Mouse (Mus musculus) right cerebral cortex, adult 18-20 months (tissue): ENCODE measurements around the gene Irf6.

Experiments used
- DNase-seq: peaks from one replicate; pipeline ENCODE4 v3.0.0; 2022; ENCODE audit warnings: mixed read lengths

Gene Irf6

DNA sequence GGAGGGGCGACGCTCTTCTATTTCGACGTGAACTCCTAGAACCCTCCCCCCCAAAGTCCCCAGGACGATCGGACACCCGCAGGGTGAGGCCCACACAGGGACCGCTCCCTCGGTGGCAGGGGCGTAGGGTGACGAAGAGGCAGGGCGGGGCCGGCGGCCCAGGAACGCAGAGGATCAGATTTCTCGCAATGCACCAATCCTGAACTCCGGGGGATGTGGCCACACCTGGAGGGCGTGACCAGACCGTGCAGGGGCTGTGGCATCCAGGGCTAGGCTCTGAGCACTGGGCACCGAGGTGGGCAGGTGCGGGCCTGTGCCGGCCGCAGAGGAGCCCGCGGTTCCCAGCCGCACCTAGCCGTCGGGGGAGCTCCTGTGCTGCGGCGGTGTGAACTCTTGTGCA, at the start of gene Irf6:
Gene Irf6 (plus strand): TSS at position 240 of the 400 bp plus-strand sequence.
- DNase-seq = no peak

DNA sequence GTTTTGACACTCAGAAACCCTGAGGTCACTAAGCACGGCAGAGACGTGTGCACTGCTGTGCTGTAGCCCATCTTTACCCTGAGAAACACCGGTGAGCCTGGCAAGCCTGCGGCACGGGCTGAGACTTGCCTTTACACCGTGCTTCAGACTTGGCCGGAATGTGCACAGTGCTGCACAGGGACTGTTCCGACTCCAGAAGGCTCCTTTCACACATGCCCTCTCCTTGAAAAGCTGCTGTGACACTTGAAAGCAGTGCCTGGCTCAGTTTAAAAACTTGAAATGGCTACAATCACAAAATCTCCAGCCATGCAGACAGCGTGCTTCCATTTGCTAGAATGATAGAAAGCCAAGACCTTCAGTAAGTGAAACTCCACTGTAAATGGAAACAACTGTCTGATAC, 40.8 kb upstream of the Irf6 start:
- peak; percentile 42 for DNase-seq

- peak; percentile 71 for DNase-seq
Measured at GRCm38 (mm10) chr1:193122793-193123192, 30.1 kb upstream of the Irf6 start.

- DNase-seq = no peak
Measured at GRCm38 (mm10) chr1:193123290-193123689, 29.6 kb upstream of the Irf6 start.

DNA sequence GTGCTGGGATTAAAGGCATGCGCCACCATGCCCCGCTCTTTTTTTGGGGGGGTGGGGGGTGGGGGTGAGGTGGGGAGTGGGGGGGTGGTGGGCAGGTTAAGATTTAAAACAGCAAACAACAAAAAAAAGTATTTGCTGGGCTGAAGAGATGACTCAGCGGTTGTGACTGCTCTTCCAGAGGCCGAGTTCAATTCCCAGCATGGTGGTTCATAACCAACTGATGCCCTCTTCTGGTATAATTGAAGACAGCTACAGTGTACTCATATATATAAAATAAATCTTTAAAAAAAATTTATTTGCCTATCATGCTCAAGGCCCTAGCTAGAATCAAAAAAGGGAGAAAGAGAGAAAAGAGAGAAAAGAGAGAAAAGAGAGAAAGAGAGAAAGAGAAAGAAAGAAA, 27.1 kb upstream of the Irf6 start:
- no peak for DNase-seq

- peak; percentile 59 for DNase-seq
Measured at GRCm38 (mm10) chr1:193128055-193128454, 24.9 kb upstream of the Irf6 start.

GRCm38 (mm10) chr1:193129321-193129720, 23.6 kb upstream of the Irf6 start:
- DNase-seq = no peak

DNA sequence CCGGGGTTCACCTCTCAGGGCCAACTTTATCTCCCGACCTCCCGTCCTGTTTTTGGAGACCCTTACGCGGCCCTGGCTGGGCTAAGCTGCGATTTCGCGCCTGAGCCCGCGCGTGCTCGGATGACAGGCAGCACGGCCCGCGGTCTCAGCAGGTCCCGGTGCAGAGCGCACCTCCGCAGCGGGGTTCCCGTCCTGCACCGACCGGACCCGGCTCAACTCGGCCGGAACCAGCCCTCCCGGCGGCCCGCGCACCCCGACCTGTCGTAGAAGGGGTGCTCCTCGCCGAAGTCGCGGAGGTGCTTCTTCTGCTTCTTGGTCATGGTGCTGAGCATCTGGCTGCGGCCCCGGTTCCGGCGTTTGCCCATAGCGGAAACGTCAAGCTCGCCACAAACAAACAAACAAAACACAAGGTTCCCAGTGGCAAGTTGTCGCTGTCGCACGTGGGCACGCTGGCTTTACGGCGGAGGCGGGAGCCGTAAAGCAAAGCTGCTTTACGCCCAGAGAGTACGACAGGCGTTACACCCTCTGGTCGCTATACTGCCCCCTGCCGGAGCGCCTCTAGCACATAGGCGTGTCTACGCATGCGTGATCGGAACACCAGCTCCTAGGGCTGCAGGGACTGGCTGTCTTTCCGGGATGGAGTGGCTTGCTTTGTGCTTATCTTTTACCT, 23.0 kb upstream of the Irf6 start, which contains the start of gene Diexf:
Gene Diexf (minus strand): TSS at position 487 of the 670 bp plus-strand sequence.
- DNase-seq = peak; percentile 95

DNA sequence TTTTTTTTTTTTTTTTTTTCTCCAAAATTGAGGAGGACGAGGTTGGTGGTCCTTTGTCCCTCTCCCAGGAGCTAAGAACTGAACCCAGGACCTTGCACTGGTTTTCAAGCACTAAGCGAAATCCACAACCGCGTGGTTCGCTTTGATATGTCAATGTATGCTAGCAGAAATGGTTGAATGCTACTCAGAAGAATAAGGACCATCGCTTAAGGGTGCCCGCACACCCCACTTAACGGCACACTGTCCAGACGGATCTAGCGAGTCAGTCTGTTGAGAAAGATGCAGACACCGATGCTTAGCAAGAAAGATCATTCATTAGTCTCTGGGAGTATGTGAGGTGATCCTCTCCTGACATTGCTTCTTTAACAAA, 22.5 kb upstream of the Irf6 start:
- no peak for DNase-seq

DNA sequence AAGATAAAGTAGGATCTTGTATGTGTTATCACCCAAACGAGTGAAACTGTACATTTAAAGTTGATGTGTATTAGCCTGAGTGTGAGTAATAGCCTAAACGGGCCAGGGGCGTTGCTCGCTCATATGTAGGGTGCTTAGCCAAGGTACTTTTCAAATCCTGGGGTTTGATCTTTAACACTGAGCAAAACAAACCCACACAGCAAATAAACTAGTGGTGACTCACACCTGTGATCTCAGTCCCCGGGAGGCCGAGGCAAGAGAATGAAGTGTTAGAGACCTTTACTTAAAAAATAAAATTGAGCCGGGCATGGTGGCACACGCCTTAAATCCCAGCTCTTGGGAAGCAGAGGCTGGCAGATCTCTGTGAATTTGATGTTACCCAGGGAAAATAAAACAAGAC, 22.1 kb upstream of the Irf6 start:
- no peak for DNase-seq

DNA sequence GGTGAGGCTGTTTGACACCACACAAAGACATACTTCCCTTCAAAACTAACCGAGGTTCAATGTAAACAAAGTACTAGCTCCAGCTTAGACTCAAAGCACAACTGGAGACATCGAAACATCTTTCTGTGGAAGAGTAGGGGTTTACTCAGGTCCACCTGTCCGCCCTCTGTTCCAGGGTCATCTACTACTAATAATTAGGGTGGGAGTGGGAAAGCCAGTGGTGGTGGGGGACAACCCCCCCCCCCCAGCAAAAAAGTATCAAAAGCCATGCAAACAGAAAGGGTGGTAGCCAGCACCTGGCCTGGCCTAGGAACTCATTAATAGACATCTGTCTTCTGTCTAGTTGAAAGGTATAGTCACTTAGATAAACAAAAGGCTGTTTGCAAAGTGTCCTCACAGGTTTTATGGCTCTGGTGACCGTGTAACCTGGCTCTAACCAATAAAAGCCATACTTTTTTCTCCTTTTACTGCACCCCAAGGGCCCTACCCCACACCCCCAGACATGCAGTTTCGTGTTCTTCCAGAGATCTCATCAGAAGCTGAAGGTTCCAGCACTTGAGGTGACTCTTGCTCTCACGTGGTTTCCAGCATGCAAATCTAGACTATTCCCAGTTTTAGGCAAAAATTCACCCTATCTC, 21.5 kb upstream of the Irf6 start:
- no peak for DNase-seq

GRCm38 (mm10) chr1:193132385-193132784, 20.5 kb upstream of the Irf6 start:
- no peak for DNase-seq

DNA sequence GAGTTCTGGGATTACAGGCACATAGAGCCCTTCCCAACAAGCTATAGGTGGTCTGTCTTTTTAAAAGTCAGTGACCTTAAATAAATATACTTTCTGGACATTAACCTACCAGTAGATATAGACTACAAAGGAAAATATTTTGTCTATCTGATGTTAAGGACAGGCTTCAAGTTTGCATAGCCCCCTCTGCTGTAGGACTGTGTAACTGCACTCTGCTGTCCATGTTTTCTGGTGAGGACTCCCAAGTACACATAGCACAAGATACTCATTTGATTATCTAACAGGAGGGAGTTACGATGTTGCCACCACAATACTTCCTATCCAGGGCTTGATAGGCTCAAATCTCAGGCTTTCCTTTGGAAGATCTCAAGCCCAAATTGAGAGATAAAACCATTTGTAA, 19.2 kb upstream of the Irf6 start:
- DNase-seq = no peak

DNA sequence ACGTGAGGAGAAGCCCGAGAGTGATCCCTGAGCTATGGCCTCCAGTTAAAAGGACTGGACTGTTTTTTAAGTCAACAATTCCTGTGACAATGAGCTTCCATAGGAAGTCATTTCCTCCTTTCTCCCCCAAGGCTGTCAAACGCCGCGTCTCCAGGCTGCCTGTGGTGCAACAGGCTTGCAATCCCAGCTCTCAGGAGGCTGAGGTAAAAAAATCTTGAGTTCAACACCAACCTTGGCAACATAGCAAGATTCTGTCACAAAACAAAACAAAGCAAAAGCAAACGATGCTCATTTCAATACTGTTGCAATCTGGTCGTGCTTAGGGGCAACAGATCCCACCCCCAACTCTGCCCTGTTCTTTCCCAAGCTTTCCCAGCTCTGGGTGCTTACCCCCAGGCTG, 14.8 kb upstream of the Irf6 start:
- DNase-seq = no peak

DNA sequence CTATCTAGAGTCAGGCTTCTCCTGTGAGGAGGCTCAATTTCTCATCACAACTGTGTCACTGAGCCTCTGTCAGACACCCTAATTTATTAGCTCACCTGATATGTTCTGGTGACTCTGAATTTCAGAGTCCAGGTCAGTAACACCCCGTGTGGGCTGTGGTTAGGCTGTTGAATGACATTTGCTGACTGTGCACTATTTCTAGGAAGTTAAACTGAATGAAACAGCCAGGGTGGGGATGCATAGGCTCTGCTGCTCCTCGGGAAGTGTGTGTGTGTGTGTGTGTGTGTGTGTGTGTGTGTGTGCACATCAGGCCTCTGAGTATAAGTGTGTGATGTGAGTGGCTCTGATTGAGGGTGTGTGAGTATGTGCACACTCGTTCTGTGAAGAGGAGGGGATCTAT, 14.2 kb upstream of the Irf6 start:
- no peak for DNase-seq

DNA sequence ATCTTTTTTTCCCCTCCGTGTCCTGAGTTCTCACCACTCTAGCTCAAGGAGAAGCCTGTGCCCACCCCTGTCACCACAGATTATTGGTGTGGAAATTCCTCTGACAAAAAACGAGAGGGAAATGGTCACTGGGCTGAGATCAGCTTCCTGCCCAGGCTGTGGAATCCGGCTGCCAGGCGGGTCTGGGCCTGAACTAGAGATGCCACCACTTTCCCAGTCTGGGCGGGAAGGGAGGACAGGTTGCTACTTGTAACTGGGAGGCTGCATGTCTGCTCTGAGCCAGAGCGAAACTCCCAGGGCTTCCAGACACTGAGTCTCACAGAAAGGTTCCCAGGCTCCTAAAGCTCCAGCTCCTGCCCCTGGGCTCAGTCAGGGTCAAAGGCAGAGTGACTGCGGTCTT, 11.8 kb upstream of the Irf6 start:
- DNase-seq = no peak

DNA sequence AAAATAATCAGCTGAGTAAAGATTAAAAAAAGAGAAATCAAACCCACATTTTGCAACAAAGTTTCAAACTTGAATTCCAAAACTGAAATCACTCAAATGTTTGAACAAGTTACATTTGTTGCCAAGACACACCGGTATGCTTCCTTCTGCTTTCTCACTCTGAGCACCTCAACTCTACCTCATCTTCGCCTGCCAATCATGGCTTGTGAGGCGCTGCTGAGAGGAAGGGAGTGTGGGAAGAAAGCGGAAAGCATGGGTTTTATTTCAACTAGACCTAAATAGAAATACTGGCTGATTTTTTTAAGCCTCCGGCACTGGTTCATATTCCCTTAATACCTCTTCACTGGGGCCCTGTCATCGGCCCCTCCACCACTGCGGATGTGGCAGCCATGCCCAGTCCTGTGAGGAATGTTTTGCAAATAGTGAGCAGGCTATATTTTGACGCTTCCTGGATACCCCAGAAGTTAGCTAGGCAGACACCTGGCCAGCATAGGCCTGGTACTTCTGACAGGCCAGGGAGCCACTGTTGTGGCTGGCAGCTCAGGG, 10.3 kb upstream of the Irf6 start:
- DNase-seq = no peak

DNA sequence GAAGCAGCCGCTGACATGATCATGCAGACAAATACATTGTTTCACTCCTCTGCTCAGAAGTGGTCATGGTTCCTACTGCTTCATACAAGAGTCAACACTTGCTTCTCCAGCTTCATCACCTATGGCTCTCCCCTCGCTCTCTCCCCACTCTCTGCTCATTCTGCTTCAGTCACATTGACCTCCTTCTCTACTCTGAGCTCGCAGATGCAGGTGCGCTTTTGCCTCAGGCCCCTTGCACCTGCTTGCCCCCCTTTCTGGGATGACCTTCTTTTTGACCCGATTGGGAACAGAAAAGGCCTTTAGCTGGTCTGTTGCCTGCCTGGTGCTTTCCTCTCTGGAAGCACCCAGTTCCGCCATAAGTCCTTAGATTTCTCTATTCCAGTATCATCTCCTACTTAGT, 8.4 kb upstream of the Irf6 start:
- DNase-seq = no peak

DNA sequence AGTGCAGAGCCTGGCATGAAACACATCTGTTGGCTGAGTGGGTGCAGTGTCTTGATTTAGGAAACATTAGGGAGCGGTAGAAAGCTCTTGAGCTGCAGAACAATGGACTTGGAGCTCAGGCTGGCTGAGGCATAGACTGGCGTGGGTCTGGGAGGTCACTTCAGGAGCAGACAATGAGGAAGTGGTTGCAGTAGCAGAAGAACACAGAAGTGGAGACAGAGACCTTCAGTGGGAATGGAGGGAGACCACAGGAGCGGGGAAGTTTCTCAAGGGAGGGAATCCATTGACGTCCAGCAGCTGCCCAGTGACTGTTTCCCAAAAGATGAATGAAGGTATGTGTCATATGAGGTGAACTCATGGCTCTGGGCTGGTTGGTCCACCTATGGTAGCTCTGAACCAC, 7.8 kb upstream of the Irf6 start:
- DNase-seq = no peak

- DNase-seq = no peak
Measured at GRCm38 (mm10) chr1:193146416-193146815, 6.5 kb upstream of the Irf6 start.

- DNase-seq = no peak
Measured at GRCm38 (mm10) chr1:193149231-193149630, 3.7 kb upstream of the Irf6 start.

- no peak for DNase-seq
Measured at GRCm38 (mm10) chr1:193151134-193151533, 1.8 kb upstream of the Irf6 start.

- no peak for DNase-seq
Measured at GRCm38 (mm10) chr1:193153561-193153960, 650 bp downstream of the Irf6 start.

DNA sequence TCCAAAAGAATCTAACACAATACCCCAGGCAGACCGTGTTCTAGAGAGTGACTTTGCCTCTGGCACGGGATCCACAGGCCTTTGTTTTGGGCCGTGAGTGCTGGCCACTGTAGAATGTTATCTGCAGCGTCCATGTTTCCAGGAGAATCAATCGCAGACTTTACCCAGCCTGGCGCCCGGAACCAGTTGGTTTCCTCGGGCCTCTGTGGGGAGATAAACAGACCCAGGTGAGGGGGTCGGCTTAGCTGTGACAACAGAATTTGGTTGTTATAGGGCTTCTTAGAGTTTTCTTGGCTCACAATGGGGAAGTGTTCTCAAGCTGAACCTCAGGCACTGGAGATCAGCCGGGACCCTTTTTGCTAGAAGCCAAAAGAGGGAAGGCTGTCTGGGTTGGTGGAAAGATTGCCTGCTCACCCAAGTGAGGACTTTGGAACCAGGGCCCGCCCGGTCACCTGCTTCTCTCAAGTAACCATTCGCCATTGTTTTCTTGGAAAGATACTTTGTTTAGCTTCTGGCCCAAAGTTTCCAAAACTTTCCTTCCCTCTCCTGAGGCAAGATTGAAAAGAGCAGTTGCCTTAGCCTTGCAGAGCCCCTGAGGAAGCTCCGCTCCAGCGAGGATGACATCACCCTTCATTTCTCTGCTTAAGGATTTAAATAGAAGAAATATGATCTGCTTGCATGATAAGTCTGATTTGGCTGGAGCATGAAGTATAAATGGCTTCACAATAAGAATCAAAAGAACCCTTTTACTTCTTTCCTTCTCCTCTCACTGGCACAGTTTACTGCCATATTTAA, 3.6 kb downstream of the Irf6 start:
- DNase-seq = no peak
